Mouse (Mus musculus) neural tube, embryonic 15.5 days (tissue): ENCODE measurements around the gene Grin2b. TPM values are rescaled to one million over a fixed set of nuclear protein-coding genes. Genes with fewer than 3 reads are reported as not detected.

Experiments
- ATAC-seq: fragments of 200-750 bp; cut with Nextera tagmentation; 2 replicates; pipeline ENCODE4 v1.8.0; 2017; ENCODE audit warnings: mild to moderate bottlenecking, moderate TSS enrichment, moderate library complexity; ENCODE audit not compliant: low FRiP score
- H3K27ac ChIP-seq: fragments of 300-500 bp; sonication (generic); replicated peaks from 2 replicates; pipeline ENCODE4 v1.5.1; 2015; ENCODE audit warnings: mild to moderate bottlenecking, inconsistent platforms
- H3K27me3 ChIP-seq: fragments of 300-500 bp; sonication (generic); replicated peaks from 2 replicates; pipeline ENCODE4 v1.6.1; 2015; ENCODE audit warnings: inconsistent platforms
- H3K36me3 ChIP-seq: fragments of 300-500 bp; sonication (generic); 2 replicates; pipeline ENCODE4 v1.6.1; 2015; ENCODE audit warnings: inconsistent platforms
- H3K4me1 ChIP-seq: fragments of 300-500 bp; sonication (generic); 2 replicates; pipeline ENCODE4 v1.6.1; 2015; ENCODE audit warnings: inconsistent platforms
- H3K4me2 ChIP-seq: fragments of 300-500 bp; sonication (generic); 2 replicates; pipeline ENCODE4 v1.6.1; 2015; ENCODE audit warnings: inconsistent platforms, mild to moderate bottlenecking, moderate library complexity
- H3K4me3 ChIP-seq: fragments of 300-500 bp; sonication (generic); replicated peaks from 2 replicates; pipeline ENCODE4 v1.5.1; 2015; ENCODE audit warnings: mild to moderate bottlenecking, inconsistent platforms
- H3K9ac ChIP-seq: fragments of 300-500 bp; sonication (generic); replicated peaks from 2 replicates; pipeline ENCODE4 v1.6.1; 2015; ENCODE audit warnings: mild to moderate bottlenecking, inconsistent platforms
- H3K9me3 ChIP-seq: fragments of 300-500 bp; sonication (generic); replicated peaks from 2 replicates; pipeline ENCODE4 v1.6.1; 2016; ENCODE audit warnings: inconsistent platforms
- WGBS: fragments of 180-500 bp; shearing (Covaris S2); methylation state at CpG from one replicate; pipeline ENCODE4 v1.1.7; 2015; ENCODE audit warnings: mixed read lengths; 5-methylcytosine and 5-hydroxymethylcytosine counted together
- polyA plus RNA-seq: library from polyadenylated mRNA; unstranded; fragments of >200 nt; fragmentation: Nextera tagmentation; extraction: Ambion mirVana; gene quantifications from 2 replicates; pipeline ENCODE4 v1.2.1, GENCODE M21; 2015

Grin2b gene
- polyA plus RNA-seq, 1 experiment from 2014 or later = 82.8 TPM

DNA sequence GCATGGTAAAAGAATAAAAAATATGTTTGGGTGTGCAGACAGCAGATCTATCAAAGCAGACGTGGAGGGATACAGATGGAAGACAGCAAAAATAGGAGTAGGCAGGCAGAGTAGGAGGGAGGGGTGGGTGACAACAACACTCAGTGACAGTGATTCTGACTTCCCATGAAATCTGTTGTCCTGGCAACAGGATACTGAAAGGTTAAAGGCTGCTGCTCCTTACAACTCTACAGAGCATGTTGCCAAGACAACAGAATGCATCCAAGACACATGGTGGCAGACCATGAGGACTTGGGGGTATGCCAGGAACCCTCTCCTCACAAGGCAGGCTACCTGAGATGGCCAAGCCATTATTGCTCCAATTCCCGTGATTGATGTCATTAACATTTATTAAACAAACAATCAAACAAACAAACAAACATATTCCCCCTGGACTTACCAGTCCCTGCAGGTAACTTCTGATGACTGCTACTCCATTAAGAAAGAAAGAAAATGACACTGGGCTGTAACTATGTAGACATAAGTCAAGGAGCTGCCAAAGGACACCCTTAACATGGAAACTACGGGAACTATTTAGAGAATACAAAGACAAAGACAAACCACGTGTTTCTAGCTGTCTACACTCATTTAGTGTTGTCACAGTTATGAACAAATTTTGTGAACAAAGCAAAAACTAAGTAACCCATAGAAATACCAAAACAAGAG is 143.9 kb downstream of the Grin2b start:
- Histone ChIP-seq H3K4me3 (no peak overlapping the region), H3K4me1 (peaks cover 12% of the 10 kb centered on the region), H3K27me3 (no peaks in the 10 kb centered on the region), H3K4me2 (no peak overlapping the region), H3K36me3 (no peaks in the 10 kb centered on the region), H3K27ac (no peak overlapping the region), H3K9me3 (no peaks in the 10 kb centered on the region), H3K9ac (no peak overlapping the region)
- no peak for ATAC-seq
- 51% methylated on average over 4 of the region's 4 CpGs for whole genome bisulfite sequencing

DNA sequence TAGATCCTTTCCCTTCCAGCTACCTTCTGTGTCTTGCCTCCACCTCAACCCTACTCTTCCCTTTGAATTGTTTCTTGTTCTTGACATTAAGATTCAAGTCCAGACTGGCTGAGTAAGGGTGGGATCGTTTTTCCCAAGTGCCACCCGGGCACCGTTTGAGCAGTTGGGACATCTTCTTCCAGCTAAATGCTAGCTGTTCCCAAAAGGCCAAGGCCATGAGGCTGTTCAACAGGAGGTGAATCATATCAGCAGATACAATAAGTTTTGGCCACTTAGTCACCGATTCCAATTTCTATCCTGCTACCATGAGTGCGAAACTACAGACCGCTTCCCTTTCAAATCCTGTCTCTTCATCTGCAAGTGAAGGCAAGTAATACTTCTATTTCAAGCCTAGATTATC is 146.4 kb downstream of the Grin2b start:
- H3K9ac ChIP-seq = no peak overlapping the region
- no peaks in the 10 kb centered on the region for H3K27me3 ChIP-seq
- no peak overlapping the region for H3K4me3 ChIP-seq
- 93% methylated on average over 6 of the region's 6 CpGs for WGBS
- no peak for ATAC-seq
- H3K36me3 ChIP-seq = no peaks in the 10 kb centered on the region
- H3K4me1 ChIP-seq = peaks cover 12% of the 10 kb centered on the region
- H3K27ac ChIP-seq = no peak overlapping the region
- H3K4me2 ChIP-seq = no peak overlapping the region
- H3K9me3 ChIP-seq = no peaks in the 10 kb centered on the region

DNA sequence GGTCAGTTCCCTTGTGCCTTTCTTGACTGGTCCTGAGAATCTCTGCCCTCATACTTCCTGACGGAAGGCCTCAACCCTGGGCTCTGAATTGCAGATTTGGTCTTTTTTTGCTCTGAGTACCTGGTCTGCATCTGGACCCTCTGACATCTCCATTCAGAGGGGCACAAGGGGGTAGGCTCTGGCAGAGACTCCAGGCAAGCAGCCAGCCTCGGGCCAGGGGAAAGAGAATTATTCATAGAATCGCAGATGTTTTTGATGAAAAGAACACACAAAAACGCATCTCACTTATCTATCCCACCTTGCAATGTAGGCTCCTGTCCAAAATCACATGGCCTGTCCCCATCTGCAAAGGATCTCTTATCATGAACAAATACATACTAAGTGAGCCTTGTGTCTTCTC is 147.5 kb downstream of the Grin2b start:
- Histone ChIP-seq H3K36me3 (no peaks in the 10 kb centered on the region), H3K27ac (no peak overlapping the region), H3K4me2 (no peak overlapping the region), H3K9me3 (no peaks in the 10 kb centered on the region), H3K4me3 (no peak overlapping the region), H3K27me3 (no peaks in the 10 kb centered on the region), H3K9ac (no peak overlapping the region), H3K4me1 (peaks cover 12% of the 10 kb centered on the region)
- WGBS = 79% methylated on average over 4 of the region's 4 CpGs
- ATAC-seq = no peak

DNA sequence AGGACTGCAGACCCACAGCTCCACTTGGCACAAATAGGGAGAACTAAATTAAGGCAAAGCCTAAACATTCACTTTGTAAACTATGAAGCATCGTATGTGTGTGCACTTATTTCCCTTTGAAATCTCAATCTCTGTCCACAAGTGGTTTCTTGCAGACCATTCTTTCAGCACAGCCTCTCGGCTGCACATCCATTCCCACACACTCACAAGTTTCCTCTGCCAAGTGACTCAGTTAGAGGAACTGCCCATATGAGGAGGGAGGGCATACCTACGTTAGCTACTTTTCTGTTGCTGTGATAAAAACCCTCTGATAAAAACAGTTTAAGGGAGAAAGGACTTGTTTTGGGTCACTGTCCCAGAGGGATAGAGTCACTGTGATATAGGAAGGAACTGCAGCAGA is 152.9 kb downstream of the Grin2b start:
- Histone ChIP-seq H3K27me3 (no peaks in the 10 kb centered on the region), H3K4me1 (0 out of 2 replicates have a peak, but pooled peaks cover 3% of the 10 kb centered on the region), H3K9ac (no peak overlapping the region), H3K36me3 (no peaks in the 10 kb centered on the region), H3K4me3 (no peak overlapping the region), H3K27ac (no peak overlapping the region), H3K9me3 (no peaks in the 10 kb centered on the region), H3K4me2 (no peak overlapping the region)
- no peak for ATAC-seq
- 87% methylated on average over 3 of the region's 3 CpGs for WGBS

DNA sequence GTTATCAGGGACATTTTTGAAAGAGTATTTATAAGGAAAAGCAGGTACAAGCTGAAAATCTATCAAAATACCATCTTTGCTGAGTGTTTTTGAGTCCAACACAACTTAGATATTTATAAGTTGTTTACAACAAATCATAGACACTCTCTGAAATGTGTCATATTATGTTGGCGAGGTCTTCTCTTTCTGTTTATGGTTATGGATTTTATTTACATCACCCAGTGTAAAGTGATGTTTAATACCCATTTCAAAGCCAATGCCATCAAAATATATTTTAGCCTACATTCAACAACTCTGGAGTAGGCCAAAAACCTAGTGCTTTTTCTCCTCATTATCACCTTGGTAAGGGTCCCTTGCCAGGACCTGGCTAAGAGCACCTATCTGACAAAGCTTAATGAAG is 154.3 kb downstream of the Grin2b start:
- no peak overlapping the region for H3K4me3 ChIP-seq
- no peaks in the 10 kb centered on the region for H3K36me3 ChIP-seq
- WGBS = 97% methylated on average over 1 of the region's 1 CpGs
- no peak for ATAC-seq
- no peaks in the 10 kb centered on the region for H3K27me3 ChIP-seq
- H3K9me3 ChIP-seq = no peaks in the 10 kb centered on the region
- H3K27ac ChIP-seq = no peak overlapping the region
- no peaks in the 10 kb centered on the region for H3K4me1 ChIP-seq
- H3K9ac ChIP-seq = no peak overlapping the region
- H3K4me2 ChIP-seq = no peak overlapping the region

DNA sequence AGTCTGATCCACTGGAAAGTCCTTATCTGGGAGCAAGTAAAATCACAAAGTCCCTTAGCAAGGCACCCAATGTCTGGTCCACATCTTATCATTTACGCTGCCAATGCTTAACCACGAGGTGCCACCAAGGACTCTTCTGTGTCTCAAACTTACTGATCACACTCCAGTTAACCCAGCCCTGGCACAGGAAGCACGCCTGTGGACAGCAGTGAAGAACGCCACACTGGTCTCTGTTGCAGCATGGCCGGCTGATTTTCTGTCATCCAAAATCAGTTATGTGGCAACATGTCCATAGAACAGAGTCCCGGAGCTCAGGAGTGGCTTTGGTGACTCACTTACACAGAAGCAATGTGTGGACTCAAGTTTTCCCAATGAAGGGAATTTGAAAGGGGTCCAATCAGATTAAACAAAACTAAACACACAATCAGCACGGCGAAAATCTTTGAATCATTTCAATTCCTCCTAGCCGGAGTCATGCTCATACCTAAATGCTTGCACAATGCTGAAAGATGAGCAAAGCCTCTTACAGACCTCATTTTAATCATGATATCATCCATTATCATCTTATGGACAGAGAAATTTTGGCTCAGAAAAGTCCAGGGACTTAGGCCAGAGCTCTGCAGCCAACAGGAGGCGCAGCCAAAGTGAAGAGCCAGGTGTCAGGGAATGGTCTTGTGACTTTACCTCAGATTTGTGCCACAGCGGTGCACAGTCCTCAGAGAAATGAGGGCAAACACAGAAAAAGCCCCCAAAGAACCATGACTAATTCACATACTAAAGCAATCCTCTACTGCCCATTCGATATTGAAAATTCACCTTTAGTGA is 159.5 kb downstream of the Grin2b start:
- Histone ChIP-seq H3K4me2 (no peak overlapping the region), H3K4me1 (peaks cover 19% of the 10 kb centered on the region), H3K9ac (no peak overlapping the region), H3K27ac (no peak overlapping the region), H3K36me3 (no peaks in the 10 kb centered on the region), H3K9me3 (no peaks in the 10 kb centered on the region), H3K27me3 (no peaks in the 10 kb centered on the region), H3K4me3 (no peak overlapping the region)
- no peak for ATAC-seq
- 93% methylated on average over 12 of the region's 12 CpGs for WGBS

DNA sequence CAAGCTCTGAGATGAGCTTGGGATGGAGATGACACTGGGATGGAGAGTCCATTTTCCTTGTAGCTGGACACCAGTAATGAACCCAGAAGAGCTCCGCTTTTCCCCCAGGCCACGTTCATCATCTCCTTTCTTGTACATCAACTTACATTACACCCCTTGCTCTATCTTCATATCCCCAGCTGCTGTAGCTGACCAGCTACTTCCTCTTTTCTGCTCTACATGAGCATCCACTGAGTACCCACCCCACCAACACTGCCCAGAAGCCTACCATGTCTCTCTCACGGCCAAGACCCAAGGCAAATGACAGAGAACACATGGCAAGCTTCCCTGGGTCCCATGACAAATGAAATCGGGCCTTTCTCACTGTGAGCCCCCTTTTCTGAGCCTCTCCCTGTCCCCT is 161.8 kb downstream of the Grin2b start:
- no peak overlapping the region for H3K4me3 ChIP-seq
- H3K36me3 ChIP-seq = no peaks in the 10 kb centered on the region
- 89% methylated on average over 4 of the region's 4 CpGs for WGBS
- H3K9ac ChIP-seq = no peak overlapping the region
- H3K27ac ChIP-seq = no peak overlapping the region
- H3K4me2 ChIP-seq = no peak overlapping the region
- ATAC-seq = no peak
- no peaks in the 10 kb centered on the region for H3K27me3 ChIP-seq
- H3K9me3 ChIP-seq = no peaks in the 10 kb centered on the region
- H3K4me1 ChIP-seq = peaks cover 19% of the 10 kb centered on the region

DNA sequence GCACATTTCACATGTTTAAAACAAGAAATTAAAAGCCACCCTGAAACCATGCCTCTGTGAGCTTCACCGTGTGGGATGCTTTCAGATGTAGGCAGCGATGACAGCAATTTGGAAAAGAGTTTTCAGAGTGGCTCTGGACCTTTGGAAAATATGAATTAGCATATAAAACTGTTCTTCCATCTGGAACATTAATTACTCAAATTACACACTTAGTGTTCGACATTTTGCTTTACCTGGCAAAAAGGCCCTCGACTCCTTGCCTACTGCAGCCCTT is 162.3 kb downstream of the Grin2b start:
- 80% methylated on average over 4 of the region's 4 CpGs for WGBS
- no peak overlapping the region for H3K27ac ChIP-seq
- peaks cover 19% of the 10 kb centered on the region for H3K4me1 ChIP-seq
- H3K4me2 ChIP-seq = no peak overlapping the region
- no peaks in the 10 kb centered on the region for H3K9me3 ChIP-seq
- H3K9ac ChIP-seq = no peak overlapping the region
- ATAC-seq = no peak
- H3K4me3 ChIP-seq = no peak overlapping the region
- H3K27me3 ChIP-seq = no peaks in the 10 kb centered on the region
- no peaks in the 10 kb centered on the region for H3K36me3 ChIP-seq

DNA sequence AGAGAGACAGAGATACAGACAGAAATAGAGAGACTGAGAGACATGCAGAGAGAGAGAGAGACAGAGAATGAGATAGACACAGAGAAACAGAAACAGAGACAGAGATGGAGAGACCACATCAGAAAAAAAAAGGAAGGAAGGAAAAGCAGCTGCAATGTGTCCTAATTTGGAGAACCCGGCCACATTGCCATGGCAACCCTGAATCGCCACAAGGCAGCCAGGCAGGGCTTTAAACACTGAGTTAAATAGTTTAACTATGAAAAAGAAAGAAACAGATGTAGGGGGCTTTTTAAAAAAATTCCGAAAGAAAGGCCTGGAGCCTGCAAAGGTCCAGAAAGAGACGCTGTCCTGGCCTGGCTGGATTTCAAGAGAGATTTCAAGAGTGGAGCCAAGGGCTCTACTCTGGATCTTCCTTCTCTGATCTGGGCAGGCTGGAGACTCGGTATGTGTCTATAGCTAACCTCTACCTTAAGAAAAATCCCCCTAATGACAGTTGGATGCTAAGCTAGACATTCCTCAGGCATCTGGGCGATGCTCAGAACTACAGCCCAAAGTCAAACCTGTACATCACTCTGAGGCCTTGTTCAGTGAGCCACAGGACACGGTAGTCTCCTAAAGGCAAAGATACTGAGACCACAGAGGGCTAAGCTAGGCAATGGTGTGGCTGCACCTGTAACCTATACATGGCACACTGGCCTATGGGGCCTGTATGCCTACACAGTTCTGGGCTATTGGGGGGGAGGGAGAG is 162.8 kb downstream of the Grin2b start:
- 25% methylated on average over 7 of the region's 7 CpGs for WGBS
- peak; percentile 29; the same call in 1 of the 2 replicates for ATAC-seq
- no peak overlapping the region for H3K4me2 ChIP-seq
- no peak overlapping the region; the same call in 1 of the 2 replicates for H3K27ac ChIP-seq
- no peaks in the 10 kb centered on the region for H3K36me3 ChIP-seq
- no peak overlapping the region for H3K4me3 ChIP-seq
- no peak overlapping the region for H3K9ac ChIP-seq
- H3K27me3 ChIP-seq = no peaks in the 10 kb centered on the region
- peaks cover 19% of the 10 kb centered on the region for H3K4me1 ChIP-seq
- no peaks in the 10 kb centered on the region for H3K9me3 ChIP-seq

DNA sequence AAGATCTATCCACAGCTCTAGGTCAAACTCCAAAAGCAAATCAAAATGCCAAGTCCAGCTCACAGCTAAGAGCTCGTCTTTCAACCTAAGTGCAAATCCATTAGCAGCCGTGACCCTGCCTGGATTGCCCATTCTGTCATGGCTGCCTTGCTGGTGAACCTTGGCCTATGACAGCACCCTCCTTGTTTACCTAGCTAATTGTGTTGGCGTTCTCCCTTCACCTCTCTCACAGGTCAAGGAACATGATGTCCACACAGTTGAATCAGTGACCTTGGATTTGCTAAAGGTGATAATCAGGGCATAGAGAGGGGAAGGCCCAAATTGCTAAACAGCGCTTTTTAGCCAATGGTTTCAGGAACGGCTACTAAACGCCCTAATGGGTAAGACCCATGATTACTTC is 165.2 kb downstream of the Grin2b start:
- Histone ChIP-seq H3K36me3 (no peaks in the 10 kb centered on the region), H3K4me3 (no peak overlapping the region), H3K4me1 (peaks cover 19% of the 10 kb centered on the region), H3K9ac (no peak overlapping the region), H3K4me2 (no peak overlapping the region), H3K27me3 (no peaks in the 10 kb centered on the region), H3K27ac (no peak overlapping the region), H3K9me3 (no peaks in the 10 kb centered on the region)
- WGBS = 87% methylated on average over 6 of the region's 6 CpGs
- no peak for ATAC-seq

DNA sequence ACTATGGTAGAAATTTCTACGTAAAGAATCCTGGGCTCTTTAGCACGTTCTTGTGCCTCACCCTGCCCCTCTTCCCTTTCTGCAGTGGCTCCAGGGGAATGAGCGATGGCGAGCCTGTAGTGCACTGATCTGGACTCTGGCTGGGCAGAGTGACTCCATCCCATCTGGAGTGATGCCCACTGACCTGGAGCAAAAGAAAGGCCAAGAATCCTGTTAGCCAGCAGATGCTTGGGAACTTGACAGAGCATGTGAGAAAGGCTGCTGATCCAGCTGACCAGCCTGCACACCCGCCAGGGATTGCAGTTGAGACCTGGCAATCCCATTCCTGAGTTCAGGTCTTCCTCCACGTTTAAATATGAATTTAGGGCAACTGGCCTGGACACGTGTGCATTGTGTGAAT is 178.6 kb downstream of the Grin2b start:
- 70% methylated on average over 7 of the region's 7 CpGs for WGBS
- no peak overlapping the region for H3K4me3 ChIP-seq
- no peak overlapping the region for H3K4me2 ChIP-seq
- H3K27ac ChIP-seq = no peak overlapping the region
- H3K4me1 ChIP-seq = peaks cover 11% of the 10 kb centered on the region
- H3K27me3 ChIP-seq = no peaks in the 10 kb centered on the region
- no peak overlapping the region for H3K9ac ChIP-seq
- no peaks in the 10 kb centered on the region for H3K36me3 ChIP-seq
- no peak for ATAC-seq
- H3K9me3 ChIP-seq = no peaks in the 10 kb centered on the region

DNA sequence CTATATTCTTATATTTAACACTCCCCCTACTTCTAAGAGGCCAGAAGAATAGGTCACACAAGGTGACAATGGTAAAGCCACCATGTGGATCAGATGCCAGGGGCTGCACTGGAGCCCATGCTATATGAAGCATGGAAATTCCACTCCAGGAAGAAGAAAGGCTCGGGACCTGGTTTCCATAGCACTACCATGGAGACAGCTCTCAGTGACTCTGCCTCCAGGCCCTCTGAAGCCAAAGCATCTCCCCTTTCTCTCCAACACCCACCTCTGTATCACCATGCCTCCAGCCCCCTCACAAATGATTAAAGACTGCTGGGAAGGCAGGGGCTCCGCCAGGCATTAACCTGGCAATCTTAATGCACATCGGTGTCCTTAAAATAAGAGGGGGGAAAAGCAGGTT is 179.4 kb downstream of the Grin2b start:
- peaks cover 11% of the 10 kb centered on the region for H3K4me1 ChIP-seq
- no peak overlapping the region for H3K4me3 ChIP-seq
- H3K27me3 ChIP-seq = no peaks in the 10 kb centered on the region
- 54% methylated on average over 3 of the region's 3 CpGs for WGBS
- H3K4me2 ChIP-seq = no peak overlapping the region
- no peak overlapping the region for H3K27ac ChIP-seq
- no peaks in the 10 kb centered on the region for H3K9me3 ChIP-seq
- H3K9ac ChIP-seq = no peak overlapping the region
- no peaks in the 10 kb centered on the region for H3K36me3 ChIP-seq
- ATAC-seq = no peak
